Mouse (Mus musculus) right cerebral cortex, adult 2 months (tissue): ENCODE measurements around the gene Sf3b4.
"Not testable (repeated sequence)": the region's sequence is repeated elsewhere in the genome, so short reads cannot be mapped to it uniquely, and the experiment has no call there.

ENCODE experiments used
- DNase-seq, 2 experiments: peaks; one replicate each; pipeline ENCODE4 v3.0.0; 2021 to 2022; ENCODE audit warnings: low spot score in 2 of 2

Sf3b4 gene

GRCm38 (mm10) chr3:96219661-96220130 is 47.6 kb downstream of the Sf3b4 start, which contains the start of the genes Bola1 and Hist2h2ab:
Gene Bola1, minus strand, starts transcription at chr3:96219709.
Gene Hist2h2ab, plus strand, starts transcription at chr3:96219865.
- DNase-seq: peak; percentile 74 to 84

GRCm38 (mm10) chr3:96220131-96220764 is 48.1 kb downstream of the Sf3b4 start:
- not testable (repeated sequence) for DNase-seq

- peak; percentile 85 to 90 for DNase-seq
Measured at GRCm38 (mm10) chr3:96220765-96221639, 48.9 kb downstream of the Sf3b4 start, which contains the start of the genes Hist2h2ac and Hist2h2be. Gene Hist2h2ac, minus strand, starts transcription at chr3:96220880. Gene Hist2h2be, plus strand, starts transcription at chr3:96221119.

- peak; percentile 8 to 23 for DNase-seq
Measured at GRCm38 (mm10) chr3:96221640-96222038, 49.5 kb downstream of the Sf3b4 start.

- no peak for DNase-seq
Measured at GRCm38 (mm10) chr3:96222774-96223173, 50.6 kb downstream of the Sf3b4 start.

GRCm38 (mm10) chr3:96225421-96225820 is 53.3 kb downstream of the Sf3b4 start:
- DNase-seq: no peak
